Mouse (Mus musculus) lung, adult 10 weeks (tissue): ENCODE measurements around the gene Olfr360. TPM values are rescaled to one million over a fixed set of nuclear protein-coding genes. Genes with fewer than 3 reads are reported as not detected.

Source experiments
- polyA plus RNA-seq: library from polyadenylated mRNA; stranded (reverse); fragments of 350-450 nt; fragmentation: Illumina TruSeq; extraction: RNeasy Lipid Tissue Mini Kit (QIAGEN cat#74804); gene quantifications from one replicate; pipeline ENCODE4 v1.2.3, GENCODE M21; 2014; ENCODE audit warnings: low read depth, low replicate concordance; ENCODE audit not compliant: insufficient read depth

Olfr360 gene
- polyA plus RNA-seq, result not detected

GRCm38 (mm10) chr2:37065446-37065845, at the start of gene Olfr360:
Olfr360 (plus strand) TSS chr2:37065746.

GRCm38 (mm10) chr2:37089190-37089589, 23.6 kb downstream of the Olfr360 start, which contains the start of gene Olfr361:
Olfr361 (minus strand) TSS chr2:37089290.

GRCm38 (mm10) chr2:37117810-37118209, 52.3 kb downstream of the Olfr360 start, which contains the start of gene Olfr362:
Olfr362 (minus strand) TSS chr2:37117910.

Other genes with a start within 250 kb of the Olfr360 start
- gene Olfr3, start 248.7 kb upstream of the Olfr360 start, polyA plus RNA-seq, result not detected
- not detected for gene Olfr350, start 219.4 kb upstream of the Olfr360 start, polyA plus RNA-seq
- gene Olfr351, start 203.1 kb upstream of the Olfr360 start, polyA plus RNA-seq, result not detected
- not detected for gene Olfr352, start 197.3 kb upstream of the Olfr360 start, polyA plus RNA-seq
- gene Olfr353, start 172.8 kb upstream of the Olfr360 start, polyA plus RNA-seq, result not detected
- not detected for gene Olfr354, start 160.1 kb upstream of the Olfr360 start, polyA plus RNA-seq
- not detected for gene Olfr355, start 136.8 kb upstream of the Olfr360 start, polyA plus RNA-seq
- not detected for gene Olfr356, start 128.6 kb upstream of the Olfr360 start, polyA plus RNA-seq
- gene Olfr357, start 71.9 kb upstream of the Olfr360 start, polyA plus RNA-seq, result not detected
- not detected for gene Olfr358, start 56.4 kb upstream of the Olfr360 start, polyA plus RNA-seq
- not detected for gene Olfr361, start 23.5 kb downstream of the Olfr360 start, polyA plus RNA-seq
- not detected for gene Olfr362, start 52.2 kb downstream of the Olfr360 start, polyA plus RNA-seq
- gene Olfr364-ps1, start 73.6 kb downstream of the Olfr360 start, polyA plus RNA-seq, result not detected
- gene Olfr365, start 122.5 kb downstream of the Olfr360 start, polyA plus RNA-seq, result not detected
- gene Olfr366, start 145.8 kb downstream of the Olfr360 start, polyA plus RNA-seq, result not detected